Mouse (Mus musculus): Measurements from ENCODE around the gene Zfp994.
"Not testable (repeated sequence)": the region's sequence is repeated elsewhere in the genome, so short reads cannot be mapped to it uniquely, and the experiment has no call there.

Zfp994 gene

DNA sequence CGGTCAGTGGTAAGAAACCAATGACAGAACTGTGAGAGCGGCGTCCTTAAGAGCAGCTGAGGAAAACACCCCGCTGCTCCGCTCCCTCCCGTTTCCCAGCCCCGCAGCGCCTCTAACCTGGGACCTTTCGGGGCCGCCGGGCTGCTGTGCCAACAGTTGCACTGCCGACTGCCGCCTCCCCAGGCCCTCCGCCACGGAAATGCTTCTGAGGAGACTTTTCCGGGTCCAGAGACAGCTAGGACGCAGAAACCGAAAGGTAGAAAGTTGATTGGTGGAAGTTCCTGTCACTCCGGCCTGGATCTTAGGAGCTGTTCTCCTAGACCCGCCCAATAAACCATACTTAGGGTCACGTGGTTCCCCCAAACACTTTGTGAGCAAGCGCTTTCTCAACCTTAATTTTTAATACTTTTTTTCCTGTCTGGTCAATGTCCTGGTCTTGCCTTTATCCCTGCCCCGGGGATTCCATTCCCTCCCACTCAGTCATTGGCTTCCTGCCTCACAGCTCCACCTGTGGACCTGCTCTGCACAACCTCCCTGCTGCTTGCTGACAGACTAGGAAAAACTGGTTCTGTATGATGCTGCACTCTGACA is at the start of gene Zfp994:
Zfp994 (minus strand) TSS at position 195 of the 591 bp plus-strand sequence.
- DNase-seq, result peak; percentile 88

DNA sequence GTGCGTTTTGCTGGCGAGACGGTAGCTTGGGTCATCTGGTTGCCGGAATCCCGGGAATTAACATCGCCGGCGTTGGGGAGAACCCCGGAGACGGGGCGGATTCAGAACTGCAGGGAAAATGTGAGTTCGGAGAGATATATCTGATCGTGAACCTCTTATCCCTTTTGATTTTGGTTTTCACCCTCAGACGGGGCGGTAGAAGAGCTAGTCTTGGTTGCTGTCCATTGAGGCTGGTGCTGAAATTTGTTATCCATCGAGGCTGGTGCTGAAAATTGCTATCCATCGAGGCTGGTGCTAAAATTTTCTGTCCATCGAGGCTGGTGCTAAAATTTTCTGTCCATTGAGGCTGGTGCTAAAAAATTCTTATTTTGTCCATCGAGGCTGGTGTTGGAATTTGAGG is 5.3 kb upstream of the Zfp994 start:
- peak; percentile 2 for DNase-seq

DNA sequence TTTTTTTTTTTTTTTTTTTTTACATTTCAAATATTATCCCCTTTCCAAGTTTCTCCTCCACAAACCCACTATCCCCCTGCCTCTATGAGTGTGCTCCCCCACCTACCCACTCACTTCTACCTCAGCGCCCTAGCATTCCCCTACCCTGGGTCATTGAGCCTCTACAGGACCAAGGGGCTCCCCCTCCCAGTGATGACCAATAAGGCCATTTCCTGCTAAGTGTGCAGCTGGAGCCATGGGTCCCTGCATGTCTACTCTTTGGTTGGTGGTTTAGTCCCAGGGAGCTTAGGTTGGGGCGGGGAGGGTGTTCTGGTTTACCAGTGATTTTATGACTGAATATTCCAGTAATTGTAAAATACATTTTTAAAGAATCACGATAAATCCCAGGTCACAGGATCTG is 401 bp downstream of the Zfp994 start:
- DNase-seq, result not testable (repeated sequence)

DNA sequence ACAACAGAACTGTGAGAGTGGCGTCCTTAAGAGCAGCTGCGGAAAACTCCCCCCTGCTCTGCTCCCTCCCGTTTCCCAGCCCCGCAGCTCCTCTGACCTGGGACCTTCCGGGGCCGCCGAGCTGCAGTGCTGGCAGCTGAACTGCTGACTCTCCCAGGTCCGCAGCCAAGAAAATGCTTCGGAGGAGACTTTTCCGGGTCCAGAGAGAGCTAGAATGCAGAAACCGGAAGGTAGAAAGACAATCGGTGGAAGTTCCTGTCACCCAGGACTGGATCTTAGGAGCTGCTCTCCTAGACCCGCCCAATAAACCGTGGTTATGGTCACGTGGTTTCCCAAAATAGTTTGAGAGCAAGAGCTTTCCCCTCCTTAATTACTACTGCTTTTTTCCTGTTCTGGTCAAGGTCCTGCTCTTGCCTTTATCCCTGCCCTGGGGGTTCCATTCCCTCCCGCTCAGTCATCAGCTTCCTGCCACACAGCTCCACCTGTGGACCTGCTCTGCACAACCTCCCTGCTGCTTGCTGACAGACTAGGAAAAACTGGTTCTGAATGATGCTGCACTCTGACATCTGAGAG is 59.6 kb downstream of the Zfp994 start, which contains the start of gene Zfp947:
Zfp947 (minus strand) TSS at position 469 of the 573 bp plus-strand sequence.
- DNase-seq, result peak; percentile 17

DNA sequence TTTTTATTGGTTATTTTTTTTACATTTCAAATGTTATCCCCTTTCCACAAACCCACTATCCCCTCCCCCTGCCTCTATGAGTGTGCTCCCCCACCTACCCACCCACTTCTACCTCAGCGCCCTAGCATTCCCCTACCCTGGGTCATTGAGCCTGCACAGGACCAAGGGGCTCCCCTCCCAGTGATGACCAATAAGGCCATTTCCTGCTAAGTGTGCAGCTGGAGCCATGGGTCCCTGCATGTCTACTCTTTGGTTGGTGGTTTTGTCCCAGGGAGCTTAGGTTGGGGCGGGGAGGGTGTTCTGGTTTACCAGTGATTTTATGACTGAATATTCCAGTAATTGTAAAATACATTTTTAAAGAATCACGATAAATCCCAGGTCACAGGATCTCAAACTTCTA is 60.1 kb downstream of the Zfp994 start:
- DNase-seq, result not testable (repeated sequence)

DNA sequence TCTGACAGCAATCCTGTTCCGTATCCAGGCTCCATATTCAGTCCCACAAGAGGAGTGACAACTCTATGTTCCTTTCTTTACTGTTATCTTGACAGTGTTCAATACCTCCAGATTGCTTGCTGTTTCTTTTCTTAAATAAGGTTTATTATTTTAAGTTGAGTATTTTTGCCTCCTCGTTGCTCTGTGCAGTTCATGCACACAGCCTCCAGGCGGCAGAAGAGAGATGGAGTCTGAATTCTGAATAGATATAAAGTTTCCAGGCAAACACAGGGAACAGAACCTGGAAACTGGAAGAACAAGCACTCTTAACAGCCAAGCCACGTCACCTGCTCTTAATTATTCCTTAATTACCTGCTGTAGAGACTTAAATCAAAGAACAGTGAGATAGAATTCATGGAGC is 71.5 kb downstream of the Zfp994 start:
- not testable (repeated sequence) for DNase-seq

All from liver (tissue).